Mouse (Mus musculus): ENCODE measurements around the gene Padi4. TPM values are rescaled to one million over a fixed set of nuclear protein-coding genes. Genes with fewer than 3 reads are reported as not detected.
A peak's percentile ranks its signal among the peaks of the same experiment; 100 is the strongest.

Gene Padi4
- not detected in 2 replicates for total RNA-seq (2014; fragmentation: Nextera tagmentation)
- not detected in 2 replicates for total RNA-seq (2017)
- polyA plus RNA-seq (2012), result 0.02 TPM in 1 of 2 replicates, not detected in the other

GRCm38 (mm10) chr4:140774025-140774800, at the start of gene Padi4:
TSS of gene Padi4 (minus strand) at chr4:140774236.
- Histone ChIP-seq H3K4me3 (ENCODE audit: low read depth, low read length) (no peak within 1 kb of the TSS), H3K4me1 (ENCODE audit: insufficient read depth, low read depth, low read length) (peaks cover 6% of the 10 kb centered on the region)
- ATAC-seq (ENCODE audit: extremely low read depth, insufficient number of reproducible peaks, low FRiP score, poor library complexity, severe bottlenecking), result no peak

GRCm38 (mm10) chr4:140821988-140822387, 48.0 kb upstream of the Padi4 start:
- DNase-seq (ENCODE audit: low spot score), result no peak
- TF ChIP-seq TAL1 (conservative IDR thresholded peaks at IDR 0.05; ENCODE audit: low read depth, low read length), result no peak
- TF ChIP-seq GATA1 (IDR thresholded peaks at IDR 0.05; ENCODE audit: borderline replicate concordance, low read length), result no peak
- TF ChIP-seq CTCF (IDR thresholded peaks at IDR 0.05; ENCODE audit: low read depth, low read length), result peak; percentile 40; the same call in 1 of the 2 replicates
- Histone ChIP-seq H3K4me1 (ENCODE audit: insufficient read depth, low read depth, low read length) (peaks cover 1% of the 10 kb centered on the region), H3K9me3 (replicated peaks) (no peaks in the 10 kb centered on the region), H3K4me3 (ENCODE audit: low read depth, low read length) (no peak overlapping the region), H3K27me3 (ENCODE audit: insufficient read depth, low read length) (peaks cover 7% of the 10 kb centered on the region; the same call in 1 of the 2 replicates), H3K36me3 (replicated peaks) (no peaks in the 10 kb centered on the region)
- no peak for ATAC-seq (ENCODE audit: extremely low read depth, insufficient number of reproducible peaks, low FRiP score, poor library complexity, severe bottlenecking)

More at GRCm38 (mm10) chr4:140774025-140774800, at the start of gene Padi4:
- DNase-seq (ENCODE audit: low spot score), result no peak
- Histone ChIP-seq H3K36me3 (replicated peaks) (no peaks in the 10 kb centered on the region), H3K27me3 (ENCODE audit: insufficient read depth, low read length) (peaks cover 8% of the 10 kb centered on the region), H3K9me3 (replicated peaks) (no peaks in the 10 kb centered on the region)
- TF ChIP-seq GATA1 (IDR thresholded peaks at IDR 0.05; ENCODE audit: borderline replicate concordance, low read length), result no peak
- TF ChIP-seq POLR2AphosphoS5 (IDR thresholded peaks at IDR 0.05; ENCODE audit: insufficient replicate concordance, low read depth, low read length), result no peak
- no peak for TF ChIP-seq TAL1 (conservative IDR thresholded peaks at IDR 0.05; ENCODE audit: low read depth, low read length)
- no peak for TF ChIP-seq CTCF (IDR thresholded peaks at IDR 0.05; ENCODE audit: low read depth, low read length)
- TF ChIP-seq GATA2 (IDR thresholded peaks at IDR 0.05; ENCODE audit: borderline replicate concordance, low read depth, low read length), result no peak

- Histone ChIP-seq H3K36me3 (replicated peaks) (no peaks in the 10 kb centered on the region), H3K4me1 (ENCODE audit: insufficient read depth, low read depth, low read length) (peaks cover 34% of the 10 kb centered on the region), H3K27me3 (ENCODE audit: insufficient read depth, low read length) (no peaks in the 10 kb centered on the region; the same call in 1 of the 2 replicates), H3K9me3 (replicated peaks) (no peaks in the 10 kb centered on the region), H3K4me3 (ENCODE audit: low read depth, low read length) (no peak overlapping the region)
- ATAC-seq (ENCODE audit: extremely low read depth, insufficient number of reproducible peaks, low FRiP score, poor library complexity, severe bottlenecking), result no peak
- no peak for TF ChIP-seq GATA2 (IDR thresholded peaks at IDR 0.05; ENCODE audit: borderline replicate concordance, low read depth, low read length)
- TF ChIP-seq TAL1 (conservative IDR thresholded peaks at IDR 0.05; ENCODE audit: low read depth, low read length), result no peak
- TF ChIP-seq GATA1 (IDR thresholded peaks at IDR 0.05; ENCODE audit: borderline replicate concordance, low read length), result no peak
- no peak for TF ChIP-seq POLR2AphosphoS5 (IDR thresholded peaks at IDR 0.05; ENCODE audit: insufficient replicate concordance, low read depth, low read length)
- TF ChIP-seq CTCF (IDR thresholded peaks at IDR 0.05; ENCODE audit: low read depth, low read length), result no peak
- DNase-seq (ENCODE audit: low spot score), result no peak
Measured at GRCm38 (mm10) chr4:140817413-140817812, 43.4 kb upstream of the Padi4 start.

- peak; percentile 82 for ATAC-seq (ENCODE audit: extremely low read depth, insufficient number of reproducible peaks, low FRiP score, poor library complexity, severe bottlenecking)
- peaks cover 37% of the 10 kb centered on the region for H3K4me1 ChIP-seq (ENCODE audit: insufficient read depth, low read depth, low read length)
Measured at GRCm38 (mm10) chr4:140815996-140816917, 42.2 kb upstream of the Padi4 start.

GRCm38 (mm10) chr4:140815496-140815895, 41.5 kb upstream of the Padi4 start:
- Histone ChIP-seq H3K4me1 (ENCODE audit: insufficient read depth, low read depth, low read length) (peaks cover 38% of the 10 kb centered on the region), H3K36me3 (replicated peaks) (no peaks in the 10 kb centered on the region), H3K27me3 (ENCODE audit: insufficient read depth, low read length) (no peaks in the 10 kb centered on the region; the same call in 1 of the 2 replicates), H3K4me3 (ENCODE audit: low read depth, low read length) (no peak overlapping the region), H3K9me3 (replicated peaks) (no peaks in the 10 kb centered on the region)
- ATAC-seq (ENCODE audit: extremely low read depth, insufficient number of reproducible peaks, low FRiP score, poor library complexity, severe bottlenecking), result no peak
- no peak for DNase-seq (ENCODE audit: low spot score)
- no peak for TF ChIP-seq GATA2 (IDR thresholded peaks at IDR 0.05; ENCODE audit: borderline replicate concordance, low read depth, low read length)
- no peak for TF ChIP-seq CTCF (IDR thresholded peaks at IDR 0.05; ENCODE audit: low read depth, low read length)
- TF ChIP-seq POLR2AphosphoS5 (IDR thresholded peaks at IDR 0.05; ENCODE audit: insufficient replicate concordance, low read depth, low read length), result no peak
- TF ChIP-seq TAL1 (conservative IDR thresholded peaks at IDR 0.05; ENCODE audit: low read depth, low read length), result no peak
- no peak for TF ChIP-seq GATA1 (IDR thresholded peaks at IDR 0.05; ENCODE audit: borderline replicate concordance, low read length)

More at GRCm38 (mm10) chr4:140815996-140816917, 42.2 kb upstream of the Padi4 start:
- no peak for TF ChIP-seq GATA1 (IDR thresholded peaks at IDR 0.05; ENCODE audit: borderline replicate concordance, low read length)
- no peak for TF ChIP-seq POLR2AphosphoS5 (IDR thresholded peaks at IDR 0.05; ENCODE audit: insufficient replicate concordance, low read depth, low read length)
- no peak for TF ChIP-seq GATA2 (IDR thresholded peaks at IDR 0.05; ENCODE audit: borderline replicate concordance, low read depth, low read length)
- no peak overlapping the region for H3K4me3 ChIP-seq (ENCODE audit: low read depth, low read length)
- H3K36me3 ChIP-seq (replicated peaks), result no peaks in the 10 kb centered on the region
- H3K27me3 ChIP-seq (ENCODE audit: insufficient read depth, low read length), result no peaks in the 10 kb centered on the region; the same call in 1 of the 2 replicates
- peak; percentile 33 for DNase-seq (ENCODE audit: low spot score)
- no peaks in the 10 kb centered on the region for H3K9me3 ChIP-seq (replicated peaks)

All from G1E (cell line).